Mouse (Mus musculus) small intestine, adult 2 months (tissue): ENCODE results near the gene Rad9b.

Source experiments
- CTCF ChIP-seq: fragments of 200-500 bp; IDR thresholded peaks from 2 replicates; pipeline ENCODE4 v1.5.1; 2012; ENCODE audit warnings: low read depth, mild to moderate bottlenecking, control low read depth, inconsistent platforms, low read length, moderate library complexity, mixed read lengths; ENCODE audit not compliant: insufficient replicate concordance, insufficient read length; ENCODE audit errors: extremely low read depth
- POLR2A ChIP-seq: fragments of 200-500 bp; IDR thresholded peaks from 2 replicates; pipeline ENCODE4 v1.6.1; 2012; ENCODE audit warnings: low read depth, mild to moderate bottlenecking, control low read depth, inconsistent platforms, low read length, moderate library complexity

DNA sequence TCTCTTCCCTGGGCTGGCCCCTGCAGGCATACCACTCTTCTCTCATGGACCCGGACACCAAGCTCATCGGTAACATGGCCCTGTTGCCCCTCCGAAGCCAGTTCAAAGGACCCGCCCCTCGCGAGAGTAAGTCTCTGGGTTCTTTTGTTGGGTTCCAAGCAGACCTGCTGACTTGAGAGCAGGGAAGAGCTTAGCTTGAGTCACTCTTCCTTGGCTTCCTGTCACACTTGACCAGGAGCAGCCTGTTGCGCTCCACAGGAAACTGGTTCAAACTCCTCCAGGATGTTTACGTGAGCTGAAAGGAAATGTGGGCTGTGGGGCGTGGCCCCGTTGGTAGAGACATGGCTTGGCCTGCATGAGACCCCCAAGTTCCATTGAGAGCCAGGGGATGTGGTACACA lies 42.8 kb upstream of the Rad9b start:
- TF ChIP-seq CTCF (no peak), POLR2A (no peak)
